Mouse (Mus musculus) C2C12 (cell line): ENCODE data around the gene Kif3b. TPM values are rescaled to one million over a fixed set of nuclear protein-coding genes. Genes with fewer than 3 reads are reported as not detected.

ENCODE experiments used
- H3K27me3 ChIP-seq: one replicate; pipeline ENCODE4 v1.6.1; 2011; ENCODE audit not compliant: control insufficient read depth, insufficient read depth, insufficient read length
- H3K36me3 ChIP-seq: one replicate; pipeline ENCODE4 v1.6.1; 2011; ENCODE audit not compliant: control insufficient read depth, insufficient read depth
- H3K4me3 ChIP-seq: one replicate; pipeline ENCODE4 v1.5.1; 2011; ENCODE audit warnings: mild to moderate bottlenecking, control low read depth; ENCODE audit not compliant: poor library complexity, insufficient read depth, severe bottlenecking
- H3K79me2 ChIP-seq: one replicate; pipeline ENCODE4 v1.6.1; 2011; ENCODE audit not compliant: control insufficient read depth, insufficient read depth
- H3K79me3 ChIP-seq: one replicate; pipeline ENCODE4 v1.6.1; 2011; ENCODE audit warnings: low read depth, control low read depth
- H3ac ChIP-seq: one replicate; pipeline ENCODE3; 2011; ENCODE audit warnings: low read depth; ENCODE audit not compliant: control insufficient read depth, insufficient read length
- CEBPB ChIP-seq: IDR thresholded peaks from one replicate; pipeline ENCODE4 v1.6.1; 2011; ENCODE audit warnings: low read depth, mild to moderate bottlenecking, control low read depth, moderate library complexity
- CTCF ChIP-seq: IDR thresholded peaks from one replicate; pipeline ENCODE4 v1.5.1; 2011; ENCODE audit not compliant: control insufficient read depth, insufficient read depth, insufficient read length
- FOSL1 ChIP-seq: IDR thresholded peaks from one replicate; pipeline ENCODE4 v1.8.0; 2011; ENCODE audit warnings: mild to moderate bottlenecking, low read length; ENCODE audit not compliant: poor library complexity, insufficient read depth, severe bottlenecking
- MAX ChIP-seq: IDR thresholded peaks from one replicate; pipeline ENCODE4 v1.6.1; 2011; ENCODE audit warnings: mild to moderate bottlenecking, control low read depth
- MYOD1 ChIP-seq: IDR thresholded peaks from one replicate; pipeline ENCODE4 v1.6.1; 2011; ENCODE audit warnings: low read depth; ENCODE audit not compliant: control insufficient read depth, insufficient read length
- MYOG ChIP-seq: IDR thresholded peaks from one replicate; pipeline ENCODE4 v1.6.1; 2011; ENCODE audit not compliant: control insufficient read depth, insufficient read length; ENCODE audit errors: extremely low read depth
- USF1 ChIP-seq: IDR thresholded peaks from one replicate; pipeline ENCODE4 v1.6.1; 2011; ENCODE audit warnings: low read depth, mild to moderate bottlenecking, control low read depth, moderate library complexity
- polyA plus RNA-seq: library from polyadenylated mRNA; unstranded; fragments of >200 nt; fragmentation: generic; extraction: Trizol; gene quantifications from one replicate; pipeline ENCODE4 v1.2.1, GENCODE M21; 2012; ENCODE audit warnings: missing spikeins

The Kif3b gene
- polyA plus RNA-seq, 1 experiment, result 8.6 TPM

DNA sequence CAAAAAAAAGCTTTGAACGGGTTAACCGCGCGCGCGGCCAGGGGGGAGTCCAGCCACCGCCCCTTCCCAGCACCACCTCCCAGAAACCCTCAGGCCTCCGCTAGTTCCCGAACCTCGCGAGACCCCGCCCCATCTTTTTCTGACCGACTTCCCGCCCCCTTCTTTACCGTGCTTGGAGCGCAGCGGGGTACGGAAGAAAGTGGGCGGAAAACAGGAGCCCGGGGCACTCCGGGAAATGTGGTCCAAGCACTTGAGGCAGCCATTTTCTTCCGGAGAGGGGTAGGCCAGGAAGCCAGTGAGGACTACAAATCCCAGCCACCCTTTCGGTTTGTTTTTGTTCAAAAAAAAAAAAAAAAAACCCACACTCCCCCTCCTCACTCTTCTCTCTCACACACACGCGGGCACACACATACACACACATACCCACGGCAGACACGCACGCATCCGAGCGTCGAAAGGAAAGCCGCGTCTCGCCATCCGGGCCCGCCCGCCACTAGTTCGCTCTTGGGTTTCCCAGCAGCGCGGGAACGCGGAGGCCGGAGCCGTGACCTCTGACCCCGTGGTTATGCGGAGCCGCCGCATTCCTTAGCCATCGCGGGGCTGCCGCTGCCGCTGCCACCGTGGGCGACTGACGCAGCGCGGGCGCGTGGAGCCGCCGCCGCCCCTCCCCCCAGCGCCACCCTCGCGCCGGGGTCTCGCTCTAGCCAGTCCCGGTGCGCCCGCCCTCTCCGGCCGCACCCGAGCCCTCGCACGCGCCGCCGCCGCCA is 54.4 kb downstream of the Kif3b start, which contains the start of gene Asxl1:
TSS of gene Asxl1 (plus strand) at position 376 of the 767 bp plus-strand sequence.
- Histone ChIP-seq H3ac (peak within 1 kb of the TSS; percentile 74), H3K79me3 (peaks cover 42% of the 10 kb centered on the region), H3K36me3 (no peaks in the 10 kb centered on the region), H3K79me2 (peaks cover 50% of the 10 kb centered on the region), H3K27me3 (no peaks in the 10 kb centered on the region), H3K4me3 (peak within 1 kb of the TSS; percentile 83)
- TF ChIP-seq CTCF (no peak), MAX (no peak), MYOD1 (no peak), USF1 (no peak), FOSL1 (no peak), CEBPB (no peak)

DNA sequence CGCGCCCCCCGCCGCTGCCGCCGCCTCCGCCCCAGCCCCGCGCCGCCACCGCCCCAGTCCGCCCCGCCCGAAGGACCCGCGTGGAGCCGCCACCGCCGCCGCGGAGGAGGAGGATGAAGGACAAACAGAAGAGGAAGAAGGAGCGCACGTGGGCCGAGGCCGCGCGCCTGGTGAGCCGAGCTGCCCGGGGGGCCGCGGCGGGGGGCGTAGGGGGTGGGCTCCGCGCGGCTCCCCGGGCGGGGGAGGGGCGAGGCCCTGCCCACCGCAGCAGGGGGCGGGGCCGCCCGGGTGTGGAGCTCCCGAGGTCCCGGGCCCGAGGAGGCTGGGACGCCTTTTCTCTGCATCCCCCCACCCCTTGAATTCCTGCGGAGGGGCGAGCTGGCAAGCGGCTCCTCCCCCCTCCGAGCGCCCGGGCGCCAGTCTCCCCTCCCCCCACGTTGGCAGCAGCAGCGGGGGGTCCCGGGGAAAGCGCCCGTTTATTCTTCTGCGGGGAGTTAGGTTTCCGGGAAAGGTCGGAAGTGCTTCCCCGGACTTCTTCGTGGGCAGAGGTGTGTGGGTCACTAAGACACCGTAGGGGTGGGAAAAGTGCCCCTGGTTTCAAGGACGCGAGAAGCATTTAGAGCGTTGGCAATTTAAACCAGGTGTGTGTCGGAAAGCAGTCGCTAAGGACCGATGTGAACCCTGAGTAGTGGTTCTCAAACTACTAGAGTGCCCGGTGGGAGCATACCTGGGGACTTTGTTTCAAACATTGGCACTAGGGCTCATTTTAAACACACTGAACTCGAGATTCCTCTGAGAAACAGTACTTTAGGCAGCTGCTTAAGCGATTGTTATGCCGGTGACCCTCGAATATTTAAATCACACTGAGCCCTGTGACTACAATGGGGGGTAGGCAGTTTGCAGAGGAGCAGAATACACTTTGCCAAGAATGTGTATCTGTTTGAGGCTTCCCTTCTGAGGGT is 55.3 kb downstream of the Kif3b start:
- Histone ChIP-seq H3K79me2 (peaks cover 59% of the 10 kb centered on the region), H3K79me3 (peaks cover 51% of the 10 kb centered on the region), H3ac (peak overlapping the region; percentile 58), H3K27me3 (no peaks in the 10 kb centered on the region), H3K4me3 (peak overlapping the region; percentile 83), H3K36me3 (no peaks in the 10 kb centered on the region)
- no peak for TF ChIP-seq FOSL1
- TF ChIP-seq CTCF, result no peak
- TF ChIP-seq MYOG, result no peak
- TF ChIP-seq USF1, result no peak
- no peak for TF ChIP-seq MYOD1
- TF ChIP-seq MAX, result no peak
- no peak for TF ChIP-seq CEBPB

DNA sequence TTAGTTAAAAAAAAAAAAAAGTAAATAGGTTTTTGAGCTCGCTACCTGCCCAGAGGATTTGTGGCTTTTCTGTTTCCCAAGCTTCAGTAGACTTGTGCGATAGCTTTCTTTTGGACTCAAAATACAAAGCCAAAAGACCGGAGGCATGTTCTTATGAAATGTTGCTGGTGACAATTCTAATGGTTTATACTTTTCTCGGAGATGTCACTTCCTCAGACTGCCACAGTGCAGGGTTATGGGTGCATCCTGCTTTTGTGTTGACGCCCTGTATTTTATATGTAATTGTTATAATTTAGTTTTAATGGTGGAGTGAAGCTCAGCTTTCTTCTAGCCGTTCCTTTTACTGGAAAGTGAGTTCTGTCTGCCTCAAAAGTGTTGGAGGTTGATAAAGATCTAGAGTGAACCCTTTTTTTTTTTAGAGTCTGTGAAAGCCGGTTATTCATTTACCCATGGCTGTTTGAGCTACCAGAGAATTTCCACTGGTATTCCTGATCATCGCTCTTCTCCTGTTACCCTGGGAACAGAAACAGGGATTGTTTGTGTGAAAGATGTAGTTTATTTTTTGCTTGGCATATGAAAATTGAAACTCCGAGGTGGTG is 56.1 kb downstream of the Kif3b start:
- peaks cover 58% of the 10 kb centered on the region for H3K79me3 ChIP-seq
- H3K36me3 ChIP-seq, result no peaks in the 10 kb centered on the region
- peak overlapping the region; percentile 83 for H3K4me3 ChIP-seq
- peak overlapping the region; percentile 33 for H3ac ChIP-seq
- H3K79me2 ChIP-seq, result peaks cover 67% of the 10 kb centered on the region
- TF ChIP-seq FOSL1, result no peak
- no peak for TF ChIP-seq CTCF
- no peak for TF ChIP-seq USF1
- TF ChIP-seq MAX, result no peak
- TF ChIP-seq MYOG, result no peak
- no peaks in the 10 kb centered on the region for H3K27me3 ChIP-seq

DNA sequence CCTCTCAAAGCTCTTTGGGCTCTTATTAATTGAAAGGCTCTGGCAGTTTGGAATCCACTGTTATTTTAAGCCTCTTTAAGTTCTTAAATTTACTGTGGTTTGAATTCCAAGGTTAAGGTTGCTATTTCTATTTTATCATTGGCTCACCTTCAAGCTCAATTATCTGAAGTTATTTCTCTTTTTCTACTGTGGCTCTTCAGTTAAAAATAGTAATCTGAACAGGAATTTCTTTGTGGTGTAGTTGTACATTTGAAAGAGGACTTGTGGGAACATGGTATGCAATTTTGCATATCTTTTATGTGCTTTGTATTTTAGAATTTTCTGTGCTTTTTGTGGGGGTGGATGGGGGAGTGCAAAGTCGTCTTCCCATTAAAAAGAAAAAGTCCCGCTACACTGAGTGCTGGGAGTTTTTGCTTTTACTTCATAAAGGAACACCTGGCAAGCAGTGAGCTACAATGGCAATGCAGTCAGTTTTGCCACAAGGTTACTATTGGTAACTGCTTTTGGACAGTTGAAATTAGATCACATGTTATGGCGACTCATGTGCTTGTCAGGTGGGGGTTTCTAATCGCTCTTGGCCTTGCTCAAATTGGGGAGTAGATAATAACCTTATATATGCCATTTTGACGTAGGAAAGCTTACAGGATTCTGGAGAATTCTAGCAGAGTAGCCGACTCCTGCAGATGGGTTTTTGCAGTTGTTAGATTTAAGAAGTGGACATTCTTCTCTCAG is 57.1 kb downstream of the Kif3b start:
- no peak overlapping the region for H3K4me3 ChIP-seq
- peaks cover 64% of the 10 kb centered on the region for H3K79me3 ChIP-seq
- TF ChIP-seq MYOD1 (no peak), CEBPB (no peak)
- no peak overlapping the region for H3ac ChIP-seq
- peaks cover 5% of the 10 kb centered on the region for H3K36me3 ChIP-seq
- peaks cover 77% of the 10 kb centered on the region for H3K79me2 ChIP-seq
- no peaks in the 10 kb centered on the region for H3K27me3 ChIP-seq

DNA sequence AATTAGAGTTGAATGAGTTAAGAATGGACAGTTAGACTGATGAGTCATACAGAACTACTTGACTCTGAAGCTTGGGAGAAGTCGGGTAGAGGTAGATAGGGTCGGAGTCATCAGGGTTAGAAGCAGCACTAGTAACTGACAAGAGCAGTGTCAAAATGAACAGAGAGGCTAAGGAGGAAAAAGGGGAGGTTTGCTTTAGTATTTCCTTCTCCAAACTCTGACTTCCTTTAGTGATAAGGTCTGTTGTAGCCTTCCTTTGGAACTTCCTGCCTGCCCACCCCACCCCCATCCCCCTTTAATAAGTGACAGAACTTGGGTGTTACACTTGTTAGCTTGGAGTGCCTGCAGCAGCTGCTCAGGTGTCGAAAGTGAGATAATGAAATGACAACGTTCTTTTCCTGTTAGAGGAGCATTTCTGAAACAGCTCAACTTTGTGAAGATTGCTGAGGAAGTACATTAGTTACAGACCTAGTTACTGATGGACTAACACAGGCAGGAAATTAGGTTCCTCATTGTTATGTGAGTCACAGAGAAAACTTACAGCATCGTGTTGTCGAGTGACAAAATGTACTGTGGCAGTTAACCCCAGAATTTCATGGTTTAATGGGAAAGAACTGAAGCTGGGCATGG is 59.5 kb downstream of the Kif3b start:
- H3K79me3 ChIP-seq, result peaks cover 66% of the 10 kb centered on the region
- no peak overlapping the region for H3ac ChIP-seq
- no peaks in the 10 kb centered on the region for H3K27me3 ChIP-seq
- no peak for TF ChIP-seq USF1
- TF ChIP-seq FOSL1, result no peak
- TF ChIP-seq MAX, result no peak
- no peak for TF ChIP-seq CTCF
- no peak for TF ChIP-seq MYOD1
- TF ChIP-seq MYOG, result no peak
- TF ChIP-seq CEBPB, result no peak
- H3K36me3 ChIP-seq, result peaks cover 28% of the 10 kb centered on the region
- peaks cover 92% of the 10 kb centered on the region for H3K79me2 ChIP-seq
- H3K4me3 ChIP-seq, result no peak overlapping the region
